Mouse (Mus musculus) megakaryocyte, embryonic 14.5 days (primary cell): ENCODE measurements around the gene Thap11. TPM values are rescaled to one million over a fixed set of nuclear protein-coding genes. Genes with fewer than 3 reads are reported as not detected.
A peak's percentile ranks its signal among the peaks of the same experiment; 100 is the strongest.

Experiments
- H3K27me3 ChIP-seq: replicated peaks from 2 replicates; pipeline ENCODE3; 2012; ENCODE audit warnings: inconsistent platforms
- H3K36me3 ChIP-seq: replicated peaks from 2 replicates; pipeline ENCODE3; 2012; ENCODE audit warnings: low read length, inconsistent platforms, mixed read lengths
- H3K4me1 ChIP-seq: 2 replicates; pipeline ENCODE4 v1.6.1; 2012; ENCODE audit warnings: inconsistent platforms
- H3K4me3 ChIP-seq: replicated peaks from 2 replicates; pipeline ENCODE3; 2012; ENCODE audit warnings: moderate library complexity, mild to moderate bottlenecking, inconsistent platforms
- H3K9me3 ChIP-seq: 2 replicates; pipeline ENCODE4 v1.6.1; 2012; ENCODE audit warnings: inconsistent platforms
- FLI1 ChIP-seq: IDR thresholded peaks from 2 replicates; pipeline ENCODE4 v1.6.1; 2012; ENCODE audit warnings: low read length, inconsistent platforms, mixed read lengths
- GATA1 ChIP-seq: IDR thresholded peaks from 3 replicates; pipeline ENCODE4 v1.6.1; 2012; ENCODE audit warnings: mixed read lengths, low read length, inconsistent platforms, borderline replicate concordance
- polyA plus RNA-seq: library from polyadenylated mRNA; stranded (reverse); fragments of >175 nt; gene quantifications from 2 replicates; pipeline ENCODE4 v1.2.3, GENCODE M21; 2012; ENCODE audit warnings: low replicate concordance; ENCODE audit not compliant: insufficient read depth

The Thap11 gene
- polyA plus RNA-seq, 1 experiment, result 12.4 TPM

GRCm38 (mm10) chr8:105850611-105851010 is 4.3 kb upstream of the Thap11 start:
- Histone ChIP-seq H3K27me3 (no peaks in the 10 kb centered on the region), H3K36me3 (peaks cover 41% of the 10 kb centered on the region), H3K9me3 (no peaks in the 10 kb centered on the region), H3K4me1 (peaks cover 62% of the 10 kb centered on the region), H3K4me3 (peak overlapping the region; percentile 68)
- TF ChIP-seq FLI1 (no peak), GATA1 (no peak)

- peak overlapping the region; percentile 98 for H3K4me3 ChIP-seq
- peaks cover 30% of the 10 kb centered on the region for H3K36me3 ChIP-seq
- H3K9me3 ChIP-seq, result no peaks in the 10 kb centered on the region
- peaks cover 62% of the 10 kb centered on the region for H3K4me1 ChIP-seq
- no peak for TF ChIP-seq GATA1
- no peak for TF ChIP-seq FLI1
- no peaks in the 10 kb centered on the region for H3K27me3 ChIP-seq
Measured at GRCm38 (mm10) chr8:105851651-105852143, 3.2 kb upstream of the Thap11 start.

GRCm38 (mm10) chr8:105852146-105852729 is 2.7 kb upstream of the Thap11 start:
- no peaks in the 10 kb centered on the region for H3K27me3 ChIP-seq
- peak overlapping the region; percentile 98 for H3K4me3 ChIP-seq
- TF ChIP-seq FLI1, result no peak
- peaks cover 62% of the 10 kb centered on the region for H3K4me1 ChIP-seq
- no peaks in the 10 kb centered on the region for H3K9me3 ChIP-seq
- peaks cover 27% of the 10 kb centered on the region for H3K36me3 ChIP-seq

- H3K4me3 ChIP-seq, result peak within 1 kb of the TSS; percentile 98
- H3K36me3 ChIP-seq, result peaks cover 27% of the 10 kb centered on the region
Measured at GRCm38 (mm10) chr8:105853178-105853577, 1.8 kb upstream of the Thap11 start, which contains the start of gene Cenpt. Cenpt (minus strand) TSS chr8:105853278.

DNA sequence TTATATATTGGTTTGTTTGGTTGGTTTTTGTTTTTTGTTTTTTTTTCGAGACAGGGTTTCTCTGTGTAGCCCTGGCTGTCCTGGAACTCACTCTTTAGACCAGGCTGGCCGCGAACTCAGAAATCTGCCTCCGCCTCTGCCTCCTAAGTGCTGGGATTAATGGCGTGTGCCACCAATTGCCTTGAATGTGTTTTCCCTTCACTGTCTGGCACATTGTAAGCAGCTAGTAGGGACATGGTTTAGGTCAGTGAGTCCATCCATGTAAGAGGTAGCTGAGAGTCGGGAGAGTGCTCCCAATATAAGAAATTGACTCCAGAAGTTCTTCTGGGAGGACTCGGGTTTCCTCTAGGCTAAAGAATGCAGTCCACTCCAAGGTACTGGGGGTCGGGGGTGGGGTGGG is 629 bp upstream of the Thap11 start:
- H3K36me3 ChIP-seq, result peaks cover 23% of the 10 kb centered on the region
- H3K9me3 ChIP-seq, result no peaks in the 10 kb centered on the region
- H3K4me3 ChIP-seq, result peak overlapping the region; percentile 100
- no peaks in the 10 kb centered on the region for H3K27me3 ChIP-seq
- H3K4me1 ChIP-seq, result peaks cover 69% of the 10 kb centered on the region
- TF ChIP-seq GATA1 (no peak), FLI1 (no peak)

More at GRCm38 (mm10) chr8:105853178-105853577, 1.8 kb upstream of the Thap11 start, which contains the start of gene Cenpt:
- Histone ChIP-seq H3K4me1 (peaks cover 66% of the 10 kb centered on the region), H3K27me3 (no peaks in the 10 kb centered on the region), H3K9me3 (no peaks in the 10 kb centered on the region)
- TF ChIP-seq GATA1 (no peak), FLI1 (no peak)

DNA sequence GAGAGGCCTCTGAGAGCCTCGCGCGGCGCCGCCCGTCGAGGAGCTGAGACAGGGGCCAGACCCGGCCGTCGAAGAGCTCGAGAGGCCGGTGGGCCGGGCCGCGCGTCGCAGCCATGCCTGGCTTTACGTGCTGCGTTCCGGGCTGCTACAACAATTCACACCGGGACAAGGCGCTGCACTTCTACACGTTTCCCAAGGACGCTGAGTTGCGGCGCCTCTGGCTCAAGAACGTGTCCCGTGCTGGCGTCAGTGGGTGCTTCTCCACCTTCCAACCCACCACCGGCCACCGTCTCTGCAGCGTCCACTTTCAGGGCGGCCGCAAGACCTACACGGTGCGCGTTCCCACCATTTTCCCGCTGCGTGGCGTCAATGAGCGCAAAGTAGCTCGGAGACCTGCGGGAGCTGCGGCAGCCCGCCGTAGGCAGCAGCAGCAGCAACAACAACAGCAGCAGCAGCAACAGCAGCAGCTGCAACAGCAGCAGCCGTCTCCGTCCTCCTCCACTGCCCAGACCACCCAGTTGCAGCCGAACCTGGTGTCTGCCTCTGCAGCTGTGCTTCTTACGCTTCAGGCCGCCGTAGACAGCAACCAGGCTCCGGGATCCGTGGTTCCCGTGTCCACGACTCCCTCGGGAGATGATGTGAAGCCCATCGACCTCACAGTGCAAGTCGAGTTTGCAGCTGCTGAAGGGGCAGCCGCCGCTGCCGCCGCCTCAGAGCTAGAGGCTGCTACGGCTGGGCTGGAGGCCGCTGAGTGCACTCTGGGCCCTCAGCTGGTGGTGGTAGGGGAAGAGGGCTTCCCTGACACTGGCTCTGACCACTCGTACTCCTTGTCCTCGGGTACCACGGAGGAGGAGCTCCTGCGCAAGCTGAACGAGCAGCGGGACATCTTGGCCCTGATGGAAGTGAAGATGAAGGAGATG is 576 bp downstream of the Thap11 start:
- TF ChIP-seq FLI1 (no peak), GATA1 (no peak)
- Histone ChIP-seq H3K9me3 (no peaks in the 10 kb centered on the region), H3K4me3 (peak overlapping the region; percentile 100), H3K27me3 (no peaks in the 10 kb centered on the region), H3K4me1 (peaks cover 67% of the 10 kb centered on the region), H3K36me3 (peaks cover 16% of the 10 kb centered on the region)

DNA sequence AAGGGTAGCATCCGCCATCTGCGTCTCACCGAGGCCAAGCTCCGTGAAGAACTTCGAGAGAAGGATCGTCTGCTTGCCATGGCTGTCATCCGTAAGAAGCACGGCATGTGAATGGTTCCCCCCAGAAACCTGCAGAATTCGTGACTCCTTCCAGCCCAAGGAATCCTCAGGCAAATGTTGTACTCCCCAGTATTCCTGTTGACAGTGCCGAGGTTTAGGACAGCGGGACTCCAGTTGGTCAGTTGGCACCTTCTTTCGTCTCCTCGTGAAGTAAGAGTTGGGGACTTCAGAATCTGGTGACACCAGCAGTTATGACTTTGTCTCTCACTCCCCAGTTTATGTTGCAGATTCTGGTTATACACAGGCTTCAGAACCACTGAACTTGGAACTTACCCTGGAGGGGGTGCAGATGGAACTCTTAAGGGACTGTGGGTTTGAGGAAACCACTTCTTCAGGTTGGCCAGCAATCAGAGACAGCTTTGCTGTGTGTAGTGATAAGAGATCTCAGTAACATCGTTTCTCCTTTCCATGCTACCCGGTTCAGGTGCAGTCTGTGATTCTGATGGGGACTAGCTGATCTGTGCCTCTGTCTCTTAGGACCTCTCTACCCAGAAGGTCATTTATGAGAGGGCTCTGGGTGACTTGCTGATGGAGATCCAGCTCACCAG is 1.4 kb downstream of the Thap11 start:
- peaks cover 67% of the 10 kb centered on the region for H3K4me1 ChIP-seq
- no peak for TF ChIP-seq FLI1
- TF ChIP-seq GATA1, result no peak
- H3K36me3 ChIP-seq, result peaks cover 16% of the 10 kb centered on the region
- no peaks in the 10 kb centered on the region for H3K27me3 ChIP-seq
- H3K4me3 ChIP-seq, result peak overlapping the region; percentile 100
- no peaks in the 10 kb centered on the region for H3K9me3 ChIP-seq

- H3K4me1 ChIP-seq, result peaks cover 77% of the 10 kb centered on the region
Measured at GRCm38 (mm10) chr8:105858495-105858894, 3.6 kb downstream of the Thap11 start.

DNA sequence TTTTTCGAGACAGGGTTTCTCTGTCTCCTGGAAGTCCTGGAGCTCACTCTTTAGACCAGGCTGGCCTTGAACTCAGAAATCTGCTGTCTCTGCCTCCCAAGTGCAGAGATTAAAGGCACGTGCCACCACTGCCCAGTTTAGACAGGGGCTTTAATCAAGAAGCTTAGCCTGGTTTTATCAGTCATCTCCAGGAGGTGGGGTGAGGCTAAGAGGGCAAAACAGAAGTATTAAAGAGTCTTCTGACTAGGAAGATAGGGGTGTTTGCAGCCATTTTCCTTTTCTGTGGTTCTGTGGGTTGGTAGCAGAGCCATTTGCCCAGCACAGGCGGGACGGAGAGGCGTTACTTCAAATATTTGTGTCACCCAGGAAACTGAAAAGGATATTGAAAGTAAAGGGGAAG is 4.4 kb downstream of the Thap11 start:
- no peaks in the 10 kb centered on the region for H3K27me3 ChIP-seq
- H3K4me3 ChIP-seq, result peak overlapping the region; percentile 98
- H3K36me3 ChIP-seq, result peaks cover 25% of the 10 kb centered on the region
- no peaks in the 10 kb centered on the region for H3K9me3 ChIP-seq
- no peak for TF ChIP-seq GATA1
- TF ChIP-seq FLI1, result no peak
- H3K4me1 ChIP-seq, result peaks cover 83% of the 10 kb centered on the region

More at GRCm38 (mm10) chr8:105858495-105858894, 3.6 kb downstream of the Thap11 start:
- H3K4me3 ChIP-seq, result no peak overlapping the region
- TF ChIP-seq GATA1 (no peak), FLI1 (no peak)
- H3K27me3 ChIP-seq, result no peaks in the 10 kb centered on the region
- peaks cover 19% of the 10 kb centered on the region for H3K36me3 ChIP-seq
- H3K9me3 ChIP-seq, result no peaks in the 10 kb centered on the region
